Mouse (Mus musculus): Measurements from ENCODE around the gene Gm20814. TPM values are rescaled to one million over a fixed set of nuclear protein-coding genes. Genes with fewer than 3 reads are reported as not detected.
"Not testable (repeated sequence)": the region's sequence is repeated elsewhere in the genome, so short reads cannot be mapped to it uniquely, and the experiment has no call there.

Gm20814 gene
- polyA plus RNA-seq (2012; rRNA removed), result not detected in 2 replicates

DNA sequence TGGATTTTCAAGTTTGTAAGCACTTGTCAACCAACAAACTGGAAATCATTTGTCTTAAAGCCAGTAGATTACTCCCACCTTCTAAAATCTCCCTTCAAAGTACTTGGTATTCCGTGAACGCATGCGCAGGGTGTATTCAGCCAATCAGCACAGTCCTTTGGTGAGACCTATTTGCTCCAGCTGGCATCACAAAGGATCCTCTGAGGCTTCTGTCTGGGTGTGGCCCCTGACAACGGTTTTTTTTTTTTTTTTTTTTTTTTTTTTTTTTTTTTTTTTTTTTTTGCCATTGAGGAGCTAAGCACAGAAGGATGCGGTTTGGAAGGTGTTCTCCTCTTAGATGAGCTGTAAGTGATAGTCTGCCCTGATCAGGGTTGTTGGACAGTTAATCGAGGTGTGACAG lies at the start of gene Gm20814:
Gene Gm20814 (plus strand): TSS at position 301 of the 400 bp plus-strand sequence.
- not testable (repeated sequence) for H3K4me3 ChIP-seq (ENCODE audit: control insufficient read depth, low read depth, low read length); H3K27ac ChIP-seq (ENCODE audit: control insufficient read depth, insufficient read depth, low read depth, low read length); H3K4me1 ChIP-seq (ENCODE audit: control insufficient read depth, insufficient read depth, low read length); H3K27me3 ChIP-seq (ENCODE audit: control insufficient read depth, insufficient read depth, low read length); H3K36me3 ChIP-seq (ENCODE audit: control insufficient read depth, insufficient read depth, low read length)

Data from testis, adult 2 months (tissue).